Mouse (Mus musculus): ENCODE measurements around the gene Crct1. TPM values are rescaled to one million over a fixed set of nuclear protein-coding genes. Genes with fewer than 3 reads are reported as not detected.

Crct1 gene
- not detected for total RNA-seq (2021)
- long read RNA-seq = 0 reads

- DNase-seq (ENCODE audit: low spot score in 2 of 2) = no peak
Observed at GRCm38 (mm10) chr3:93015460-93016104, at the start of gene Crct1. Gene Crct1, minus strand, starts transcription at chr3:93015687.

GRCm38 (mm10) chr3:93052826-93053474 is 37.5 kb upstream of the Crct1 start:
- DNase-seq (ENCODE audit: low spot score in 2 of 2) = peak in 1 of 2 experiments; percentile 8

GRCm38 (mm10) chr3:93050182-93050581 is 34.7 kb upstream of the Crct1 start:
- no peak for DNase-seq (ENCODE audit: low spot score in 2 of 2)

- DNase-seq (ENCODE audit: low spot score in 2 of 2) = peak; percentile 14 to 33
Observed at GRCm38 (mm10) chr3:93031450-93031849, 16.0 kb upstream of the Crct1 start.

GRCm38 (mm10) chr3:93025486-93025885 is 10.0 kb upstream of the Crct1 start:
- no peak for DNase-seq (ENCODE audit: low spot score in 2 of 2)

GRCm38 (mm10) chr3:93023411-93024184 is 8.1 kb upstream of the Crct1 start:
- no peak for DNase-seq (ENCODE audit: low spot score in 2 of 2)

GRCm38 (mm10) chr3:93021171-93021570 is 5.7 kb upstream of the Crct1 start:
- no peak for DNase-seq (ENCODE audit: low spot score in 2 of 2)

- DNase-seq (ENCODE audit: low spot score in 2 of 2) = no peak
Observed at GRCm38 (mm10) chr3:93018960-93019359, 3.5 kb upstream of the Crct1 start, which contains the start of gene Lce1m. Gene Lce1m, minus strand, starts transcription at chr3:93019060.

- DNase-seq (ENCODE audit: low spot score in 2 of 2) = no peak
Observed at GRCm38 (mm10) chr3:93014871-93015270, 616 bp downstream of the Crct1 start.

GRCm38 (mm10) chr3:93014378-93014801 is 1.1 kb downstream of the Crct1 start:
- DNase-seq (ENCODE audit: low spot score in 2 of 2) = peak; percentile 13 to 41

- DNase-seq (ENCODE audit: low spot score in 2 of 2) = no peak
Observed at GRCm38 (mm10) chr3:93002843-93003242, 12.6 kb downstream of the Crct1 start.

- DNase-seq (ENCODE audit: low spot score in 2 of 2) = no peak
Observed at GRCm38 (mm10) chr3:93000621-93001020, 14.9 kb downstream of the Crct1 start.

- peak; percentile 71 to 76 for DNase-seq (ENCODE audit: low spot score in 2 of 2)
Observed at GRCm38 (mm10) chr3:92998691-92999090, 16.8 kb downstream of the Crct1 start.

GRCm38 (mm10) chr3:92991926-92992325 is 23.6 kb downstream of the Crct1 start, which contains the start of gene Lce3f:
Gene Lce3f, plus strand, starts transcription at chr3:92992226.
- no peak for DNase-seq (ENCODE audit: low spot score in 2 of 2)

- DNase-seq (ENCODE audit: low spot score in 2 of 2) = no peak
Observed at GRCm38 (mm10) chr3:92978484-92978883, 37.0 kb downstream of the Crct1 start.

- DNase-seq (ENCODE audit: low spot score in 2 of 2) = no peak
Observed at GRCm38 (mm10) chr3:92966761-92967160, 48.7 kb downstream of the Crct1 start, which contains the start of gene Lce3e. Gene Lce3e, plus strand, starts transcription at chr3:92967061.

Other genes with a start within 250 kb of the Crct1 start
- not detected for gene Lce1i, start 236.8 kb downstream of the Crct1 start, total RNA-seq (2021)
- gene Lce1j, start 225.2 kb downstream of the Crct1 start, total RNA-seq (2021) = not detected
- gene Lce1k, start 207.8 kb downstream of the Crct1 start, total RNA-seq (2021) = not detected
- not detected for gene Kprp, start 188.4 kb downstream of the Crct1 start, total RNA-seq (2021)
- not detected for gene Lce1l, start 164.4 kb downstream of the Crct1 start, total RNA-seq (2021)
- not detected for gene 2310050C09Rik, start 145.5 kb downstream of the Crct1 start, total RNA-seq (2021)
- gene Lce3a, start 89.5 kb downstream of the Crct1 start, total RNA-seq (2021) = not detected
- gene Lce3b, start 82.7 kb downstream of the Crct1 start, total RNA-seq (2021) = not detected
- not detected for gene Lce3c, start 71.2 kb downstream of the Crct1 start, total RNA-seq (2021)
- not detected for gene Lce3d, start 58.3 kb downstream of the Crct1 start, total RNA-seq (2021)
- not detected for gene Lce3e, start 48.6 kb downstream of the Crct1 start, total RNA-seq (2021)
- gene Lce3f, start 23.5 kb downstream of the Crct1 start, total RNA-seq (2021) = not detected
- not detected for gene Lce1m, start 3.4 kb upstream of the Crct1 start, total RNA-seq (2021)
- not detected for gene Gm4858, start 53.1 kb upstream of the Crct1 start, total RNA-seq (2021)
- not detected for gene Crnn, start 129.1 kb upstream of the Crct1 start, total RNA-seq (2021)
- gene Flg2, start 181.6 kb upstream of the Crct1 start, total RNA-seq (2021) = not detected